Mouse (Mus musculus) midbrain, postnatal 0 days (tissue): Measurements from ENCODE around the gene Grasp. TPM values are rescaled to one million over a fixed set of nuclear protein-coding genes. Genes with fewer than 3 reads are reported as not detected.
A peak's percentile ranks its signal among the peaks of the same experiment; 100 is the strongest.

Experiments
- ATAC-seq: fragments of 200-750 bp; cut with Nextera tagmentation; 2 replicates; pipeline ENCODE4 v1.8.0; 2017; ENCODE audit warnings: moderate number of reproducible peaks, mild to moderate bottlenecking, moderate TSS enrichment, moderate library complexity; ENCODE audit not compliant: low FRiP score
- DNase-seq: peaks from one replicate; pipeline ENCODE4 v3.0.0-alpha.2; 2015; ENCODE audit warnings: low spot score
- H3K27ac ChIP-seq: fragments of 300-500 bp; sonication (generic); 2 replicates; pipeline ENCODE4 v1.5.1; 2014; ENCODE audit warnings: low read depth, mild to moderate bottlenecking, low read length, mixed read lengths
- H3K27me3 ChIP-seq: fragments of 300-500 bp; sonication (generic); 2 replicates; pipeline ENCODE4 v1.6.1; 2014; ENCODE audit warnings: low read length, control low read depth, mixed read lengths; ENCODE audit not compliant: insufficient read depth
- H3K36me3 ChIP-seq: fragments of 300-500 bp; sonication (generic); 2 replicates; pipeline ENCODE4 v1.6.1; 2014; ENCODE audit warnings: low read length, control low read depth, mixed read lengths; ENCODE audit not compliant: insufficient read depth
- H3K4me1 ChIP-seq: fragments of 300-500 bp; sonication (generic); 2 replicates; pipeline ENCODE4 v1.6.1; 2014; ENCODE audit warnings: mild to moderate bottlenecking, control low read depth, antibody characterized with exemption, low read length, mixed read lengths; ENCODE audit not compliant: insufficient read depth
- H3K4me2 ChIP-seq: fragments of 300-500 bp; sonication (generic); 2 replicates; pipeline ENCODE4 v1.6.1; 2014; ENCODE audit warnings: low read depth, mild to moderate bottlenecking, low read length, mixed read lengths; ENCODE audit not compliant: poor library complexity, severe bottlenecking
- H3K4me3 ChIP-seq: fragments of 300-500 bp; sonication (generic); 2 replicates; pipeline ENCODE4 v1.5.1; 2014; ENCODE audit warnings: low read depth, mild to moderate bottlenecking, low read length, moderate library complexity
- H3K9ac ChIP-seq: fragments of 300-500 bp; sonication (generic); replicated peaks from 2 replicates; pipeline ENCODE4 v1.6.1; 2014; ENCODE audit warnings: mild to moderate bottlenecking, low read length, moderate library complexity, mixed read lengths; ENCODE audit not compliant: poor library complexity, severe bottlenecking
- H3K9me3 ChIP-seq: fragments of 300-500 bp; sonication (generic); 2 replicates; pipeline ENCODE4 v1.6.1; 2016; ENCODE audit warnings: low read length, control low read depth
- CTCF ChIP-seq: IDR thresholded peaks from 2 replicates; pipeline ENCODE4 v1.5.1; 2016; ENCODE audit warnings: antibody characterized with exemption, mild to moderate bottlenecking
- WGBS: fragments of 180-500 bp; shearing (Covaris S2); extraction: QIAGEN DNeasy Blood & Tissue Kit; methylation state at CpG from one replicate; pipeline ENCODE4 v1.1.7; 2014; 5-methylcytosine and 5-hydroxymethylcytosine counted together
- polyA plus RNA-seq: library from polyadenylated mRNA; unstranded; fragments of >200 nt; fragmentation: Nextera tagmentation; extraction: Ambion mirVana; gene quantifications from 2 replicates; pipeline ENCODE4 v1.2.1, GENCODE M21; 2015
- total RNA-seq: library from RNA; depleted of rRNA; stranded (reverse); fragments of >200 nt; gene quantifications from 2 replicates; pipeline ENCODE4 v1.2.3, GENCODE M21; 2014

Gene Grasp
- total and polyA plus RNA-seq, 2 experiments from 2014 or later: 1.9 to 7.7 TPM

DNA sequence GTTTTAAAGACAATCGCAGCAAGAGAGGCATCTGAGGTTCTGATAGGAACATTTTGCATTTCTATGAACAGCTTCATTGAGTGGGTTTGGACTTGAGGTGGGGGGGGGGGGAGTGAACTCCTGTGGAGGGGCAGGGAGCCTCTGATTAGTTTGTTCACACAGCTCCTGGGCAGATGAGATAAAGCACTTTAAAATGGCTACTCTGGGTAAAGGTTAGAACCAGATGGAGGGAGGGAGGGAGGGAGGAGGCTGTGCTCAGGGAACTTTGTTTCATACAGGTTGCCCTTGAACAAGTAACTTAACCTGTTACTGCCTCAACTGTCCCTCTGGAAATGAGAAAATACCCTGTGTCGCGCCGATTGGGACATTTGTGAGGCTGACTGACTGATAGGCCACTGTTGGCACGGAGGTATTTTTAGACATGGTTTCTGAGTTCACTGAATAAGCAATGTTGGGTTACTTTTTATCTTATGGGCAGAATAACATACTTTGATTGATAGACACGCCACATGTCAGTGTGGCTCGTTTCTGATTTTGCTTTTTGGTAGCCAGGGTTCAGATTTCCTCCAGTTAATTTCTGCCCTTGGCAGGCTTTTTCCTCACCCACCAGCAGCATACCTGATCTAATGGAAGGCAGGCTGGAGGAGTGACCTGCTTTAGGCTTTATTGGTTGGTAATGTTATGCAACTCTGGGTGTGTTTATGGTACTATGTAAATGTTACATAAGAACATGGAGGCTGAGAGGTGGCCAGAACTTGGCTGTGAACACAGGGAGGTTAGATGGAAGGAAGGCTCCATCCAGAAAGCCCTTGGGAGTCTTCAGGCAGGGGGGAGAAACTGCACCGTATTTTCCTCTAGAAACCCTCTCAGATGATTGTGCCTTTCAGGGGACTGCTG, 46.9 kb upstream of the Grasp start:
- H3K9me3 ChIP-seq: no peaks in the 10 kb centered on the region
- ATAC-seq: no peak
- no peak overlapping the region for H3K4me3 ChIP-seq
- 67% methylated on average over 8 of the region's 8 CpGs for WGBS
- no peak for TF ChIP-seq CTCF
- no peak for DNase-seq
- no peaks in the 10 kb centered on the region for H3K36me3 ChIP-seq
- peak overlapping the region; percentile 88; the same call in 1 of the 2 replicates for H3K4me2 ChIP-seq
- no peak overlapping the region for H3K27ac ChIP-seq
- H3K9ac ChIP-seq: no peak overlapping the region
- H3K27me3 ChIP-seq: no peaks in the 10 kb centered on the region
- peaks cover 3% of the 10 kb centered on the region; the same call in 1 of the 2 replicates for H3K4me1 ChIP-seq

DNA sequence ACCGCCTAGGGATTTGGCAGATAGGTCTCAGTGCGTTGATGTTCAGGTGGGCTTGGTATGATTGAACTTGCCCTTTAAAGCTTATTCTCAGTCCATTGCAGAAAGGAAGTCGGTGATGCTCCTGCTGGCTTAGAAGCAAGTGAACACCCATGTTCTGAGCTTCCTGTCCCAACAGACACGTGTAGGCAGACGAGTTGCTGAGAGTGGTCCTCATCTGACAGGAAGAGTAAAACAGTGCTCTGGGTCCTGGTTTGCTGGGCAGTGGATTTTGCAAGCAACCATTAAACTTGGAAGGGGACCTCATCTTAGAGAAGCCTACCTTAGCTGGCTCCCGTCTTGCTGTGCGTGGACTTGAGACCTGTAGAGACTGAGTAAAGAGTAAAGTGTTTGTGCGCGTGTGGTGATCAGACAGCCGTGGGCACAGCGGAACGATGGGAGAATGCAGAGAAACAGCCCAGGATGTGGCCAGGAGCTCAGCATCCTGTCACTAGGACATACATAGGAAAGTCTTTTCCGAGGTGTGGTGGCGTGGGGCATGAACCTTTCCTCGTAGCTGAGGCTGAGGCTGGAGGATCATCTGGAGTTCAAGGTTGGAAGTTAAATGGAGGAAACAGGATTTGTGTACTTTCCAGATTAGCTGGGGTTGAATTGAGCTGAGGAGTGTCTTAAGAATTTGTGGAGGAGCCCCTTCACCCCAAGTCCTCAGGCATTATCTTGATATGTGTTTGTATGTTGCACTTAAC, 43.5 kb upstream of the Grasp start:
- H3K27ac ChIP-seq: no peak overlapping the region
- H3K9me3 ChIP-seq: no peaks in the 10 kb centered on the region
- 79% methylated on average over 15 of the region's 15 CpGs for WGBS
- no peak overlapping the region for H3K9ac ChIP-seq
- no peak for DNase-seq
- ATAC-seq: no peak
- no peak overlapping the region for H3K4me2 ChIP-seq
- no peak for TF ChIP-seq CTCF
- no peaks in the 10 kb centered on the region for H3K36me3 ChIP-seq
- H3K4me3 ChIP-seq: no peak overlapping the region
- H3K27me3 ChIP-seq: no peaks in the 10 kb centered on the region
- peaks cover 3% of the 10 kb centered on the region; the same call in 1 of the 2 replicates for H3K4me1 ChIP-seq

DNA sequence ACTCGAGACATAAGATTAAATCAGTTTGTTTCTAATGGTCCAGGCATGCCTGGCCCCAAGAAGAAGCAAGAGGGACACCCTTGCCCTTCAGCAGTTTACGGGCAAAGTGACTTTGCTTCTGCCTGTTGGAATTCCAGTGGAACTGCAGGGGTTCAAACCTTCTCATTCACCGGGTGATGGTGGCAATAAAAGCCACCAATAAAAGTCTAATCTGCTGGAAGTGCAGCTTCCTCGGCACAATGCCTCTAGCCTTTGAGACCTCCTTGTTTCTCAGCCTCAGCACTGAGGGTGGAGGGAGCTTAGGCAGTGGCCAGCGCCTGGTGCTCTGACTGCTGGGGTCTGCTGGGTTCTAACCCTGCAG, 42.9 kb upstream of the Grasp start:
- DNase-seq: no peak
- Histone ChIP-seq H3K36me3 (no peaks in the 10 kb centered on the region), H3K4me3 (no peak overlapping the region), H3K27me3 (no peaks in the 10 kb centered on the region), H3K9ac (no peak overlapping the region), H3K9me3 (no peaks in the 10 kb centered on the region), H3K4me1 (peaks cover 3% of the 10 kb centered on the region; the same call in 1 of the 2 replicates), H3K4me2 (no peak overlapping the region), H3K27ac (0 out of 2 replicates have a peak overlapping the region, but pooled peaks have one; percentile 43)
- no peak for ATAC-seq
- WGBS: 19% methylated on average over 5 of the region's 5 CpGs
- TF ChIP-seq CTCF: no peak; the same call in 1 of the 2 replicates

DNA sequence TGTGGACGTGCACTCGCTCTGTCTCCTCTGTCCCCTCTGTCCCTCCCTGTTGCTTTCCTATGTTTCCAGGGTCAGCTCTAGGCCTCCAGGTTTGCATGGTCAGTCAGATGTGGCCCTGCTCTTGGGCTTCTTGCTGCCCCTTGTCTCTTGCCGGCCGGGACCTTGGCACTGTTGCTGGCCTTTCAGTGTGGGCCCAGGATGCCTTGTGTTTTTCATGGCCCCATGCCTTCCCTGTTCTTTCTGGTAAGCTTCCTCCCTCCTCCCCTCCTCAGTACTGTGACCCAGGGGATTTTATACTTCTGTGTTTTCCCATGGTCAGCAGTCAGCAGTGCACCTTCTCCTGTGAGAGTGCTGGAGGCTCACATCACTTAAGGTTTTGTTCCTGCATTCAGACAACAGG, 42.5 kb upstream of the Grasp start:
- Histone ChIP-seq H3K36me3 (0 out of 2 replicates have a peak, but pooled peaks cover 3% of the 10 kb centered on the region), H3K4me1 (peaks cover 3% of the 10 kb centered on the region; the same call in 1 of the 2 replicates), H3K4me2 (no peak overlapping the region), H3K27ac (0 out of 2 replicates have a peak overlapping the region, but pooled peaks have one; percentile 43), H3K9me3 (no peaks in the 10 kb centered on the region), H3K9ac (no peak overlapping the region), H3K27me3 (no peaks in the 10 kb centered on the region), H3K4me3 (no peak overlapping the region)
- TF ChIP-seq CTCF: no peak
- 14% methylated on average over 4 of the region's 4 CpGs for WGBS
- ATAC-seq: no peak
- DNase-seq: no peak

DNA sequence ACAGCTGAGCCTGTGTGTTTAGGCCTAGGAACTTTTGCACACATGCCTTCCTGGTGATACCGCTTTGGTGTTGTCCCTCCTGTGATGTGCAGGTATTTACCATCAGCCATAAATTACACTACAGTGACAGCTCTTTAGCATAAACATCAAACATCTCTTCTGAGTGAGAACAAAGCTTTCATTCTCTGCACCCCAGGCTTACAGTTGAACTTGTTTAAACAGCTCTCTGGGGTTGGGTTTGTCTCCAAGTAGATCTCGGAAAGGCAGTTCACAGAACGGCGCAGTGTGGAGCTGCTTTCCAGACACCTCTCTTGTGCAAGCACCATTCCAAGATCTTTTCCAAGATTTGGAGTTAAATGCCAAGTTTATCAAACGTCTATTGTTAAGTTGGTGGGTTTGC, 41.3 kb upstream of the Grasp start:
- no peak overlapping the region for H3K27ac ChIP-seq

More for the DNA sequence above, 41.3 kb upstream of the Grasp start:
- TF ChIP-seq CTCF: no peak
- ATAC-seq: no peak
- 53% methylated on average over 5 of the region's 5 CpGs for WGBS
- H3K9ac ChIP-seq: no peak overlapping the region
- no peak overlapping the region for H3K4me2 ChIP-seq
- no peaks in the 10 kb centered on the region; the same call in 1 of the 2 replicates for H3K4me1 ChIP-seq
- H3K36me3 ChIP-seq: 0 out of 2 replicates have a peak, but pooled peaks cover 5% of the 10 kb centered on the region
- H3K27me3 ChIP-seq: no peaks in the 10 kb centered on the region
- no peak for DNase-seq
- H3K4me3 ChIP-seq: no peak overlapping the region
- H3K9me3 ChIP-seq: no peaks in the 10 kb centered on the region
